Mouse (Mus musculus): ENCODE measurements around the gene Rprd2.

DNA sequence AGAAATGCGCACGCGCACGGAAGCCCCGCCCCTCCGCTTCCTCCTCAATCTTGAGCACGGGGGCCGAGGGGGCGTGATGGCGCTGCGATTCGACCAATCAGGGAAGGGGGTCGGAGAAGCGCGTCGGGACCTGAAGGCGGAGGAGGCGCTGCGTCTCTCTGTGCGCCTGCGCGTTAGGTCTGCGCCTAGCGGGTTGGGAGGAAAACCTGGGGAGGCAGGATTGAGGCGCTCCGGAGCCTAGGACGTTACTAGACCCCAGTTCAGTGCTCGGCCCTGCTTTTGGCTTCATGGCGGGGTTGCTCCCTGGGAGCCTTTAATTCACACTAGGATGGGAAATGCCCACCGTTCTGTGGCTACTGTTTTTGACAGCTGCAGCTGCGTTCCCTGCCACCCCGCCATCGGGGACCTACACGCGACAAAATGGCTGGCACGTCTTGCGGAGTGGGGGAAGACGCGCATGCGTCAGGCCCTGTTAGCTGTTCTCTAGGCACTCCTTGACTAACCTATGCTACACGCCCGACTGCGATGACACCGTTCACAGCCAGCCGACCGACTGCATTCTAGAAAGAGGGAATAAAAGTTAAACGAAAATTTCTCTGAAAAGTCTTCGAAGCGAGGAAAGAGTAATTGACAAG, 805 bp upstream of the Rprd2 start:
- TF ChIP-seq CTCF (IDR thresholded peaks at IDR 0.05; ENCODE audit: low read depth, low read length) (no peak), POLR2A (IDR thresholded peaks at IDR 0.05; ENCODE audit: extremely low read depth, insufficient read depth, low read length) (peak; percentile 79)
